Mouse (Mus musculus): ENCODE data around the gene Lancl3. TPM values are rescaled to one million over a fixed set of nuclear protein-coding genes. Genes with fewer than 3 reads are reported as not detected.
"Not testable (repeated sequence)": the region's sequence is repeated elsewhere in the genome, so short reads cannot be mapped to it uniquely, and the experiment has no call there.

Lancl3 gene
- polyA plus RNA-seq, 1 experiment from 2014 or later, result 1.00 TPM

GRCm38 (mm10) chrX:9256766-9257165 is 57.1 kb downstream of the Lancl3 start, which contains the start of gene Gm14862:
Gm14862 (minus strand) TSS chrX:9256899.
- Histone ChIP-seq H3K9ac (replicated peaks; ENCODE audit: low read length) (no peak within 1 kb of the TSS), H3K36me3 (ENCODE audit: insufficient read depth, low read length) (no peaks in the 10 kb centered on the region), H3K9me3 (ENCODE audit: low read length) (no peaks in the 10 kb centered on the region), H3K27me3 (ENCODE audit: insufficient read depth, low read length) (no peaks in the 10 kb centered on the region), H3K4me1 (ENCODE audit: insufficient read depth, low read length) (no peaks in the 10 kb centered on the region), H3K4me3 (ENCODE audit: low read length) (no peak within 1 kb of the TSS), H3K4me2 (replicated peaks; ENCODE audit: low read depth, low read length) (no peak within 1 kb of the TSS), H3K27ac (ENCODE audit: low read length) (no peak within 1 kb of the TSS)
- no peak for ATAC-seq (ENCODE audit: low FRiP score, low TSS enrichment)
- 80% methylated on average over 5 of the region's 5 CpGs for WGBS

DNA sequence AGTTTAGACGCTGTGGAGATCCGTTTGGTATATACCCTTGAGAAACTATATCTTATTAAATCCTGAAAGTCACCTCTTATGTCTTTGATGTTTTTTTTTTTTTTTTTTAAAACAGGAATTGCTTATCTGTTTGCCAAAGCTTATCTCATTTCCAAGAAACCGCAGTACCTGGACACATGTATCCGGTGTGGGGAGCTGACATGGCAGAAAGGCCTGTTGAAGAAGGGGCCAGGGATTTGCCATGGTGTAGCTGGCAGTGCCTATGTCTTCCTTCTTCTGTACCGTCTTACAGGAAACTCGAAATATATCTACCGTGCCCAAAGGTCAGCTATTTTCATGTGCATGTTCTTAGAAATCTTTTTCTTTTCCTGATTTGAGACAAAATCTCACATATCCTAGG is 58.1 kb downstream of the Lancl3 start:
- Histone ChIP-seq H3K9me3 (ENCODE audit: low read length) (no peaks in the 10 kb centered on the region), H3K4me2 (replicated peaks; ENCODE audit: low read depth, low read length) (no peak overlapping the region), H3K9ac (replicated peaks; ENCODE audit: low read length) (no peak overlapping the region), H3K4me3 (ENCODE audit: low read length) (no peak overlapping the region), H3K4me1 (ENCODE audit: insufficient read depth, low read length) (no peaks in the 10 kb centered on the region), H3K27me3 (ENCODE audit: insufficient read depth, low read length) (no peaks in the 10 kb centered on the region), H3K27ac (ENCODE audit: low read length) (no peak overlapping the region), H3K36me3 (ENCODE audit: insufficient read depth, low read length) (no peaks in the 10 kb centered on the region)
- no peak for ATAC-seq (ENCODE audit: low FRiP score, low TSS enrichment)
- 93% methylated on average over 7 of the region's 7 CpGs for WGBS

- Histone ChIP-seq H3K9me3 (ENCODE audit: low read length) (no peaks in the 10 kb centered on the region), H3K4me3 (ENCODE audit: low read length) (no peak overlapping the region), H3K4me2 (replicated peaks; ENCODE audit: low read depth, low read length) (no peak overlapping the region), H3K9ac (replicated peaks; ENCODE audit: low read length) (no peak overlapping the region), H3K27me3 (ENCODE audit: insufficient read depth, low read length) (no peaks in the 10 kb centered on the region), H3K27ac (ENCODE audit: low read length) (no peak overlapping the region), H3K4me1 (ENCODE audit: insufficient read depth, low read length) (no peaks in the 10 kb centered on the region), H3K36me3 (ENCODE audit: insufficient read depth, low read length) (no peaks in the 10 kb centered on the region)
- ATAC-seq (ENCODE audit: low FRiP score, low TSS enrichment), result no peak
- WGBS, result 84% methylated on average over 1 of the region's 1 CpGs
These were observed 59.6 kb downstream of the Lancl3 start for GRCm38 (mm10) chrX:9259267-9259666.

DNA sequence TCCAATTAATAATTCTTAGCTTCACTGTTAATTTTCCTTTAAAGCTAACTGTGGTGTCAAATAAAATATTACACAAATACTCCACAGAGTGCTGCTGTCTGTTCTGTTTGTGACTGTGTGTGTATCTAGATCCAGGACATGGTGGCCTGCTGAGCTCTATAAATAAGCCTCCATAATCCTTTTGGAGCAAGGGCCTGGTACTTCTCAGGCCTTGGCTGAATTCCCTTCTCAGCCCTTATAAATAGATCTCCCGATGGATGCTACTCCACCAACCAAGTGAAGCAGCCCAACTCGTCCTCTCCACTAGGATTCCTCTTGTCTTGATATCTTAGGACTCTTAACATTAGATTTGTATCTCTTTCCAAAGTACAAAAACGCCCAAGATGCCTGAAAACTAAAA is 71.4 kb downstream of the Lancl3 start:
- Histone ChIP-seq H3K4me1 (ENCODE audit: insufficient read depth, low read length) (no peaks in the 10 kb centered on the region), H3K36me3 (ENCODE audit: insufficient read depth, low read length) (no peaks in the 10 kb centered on the region), H3K4me3 (ENCODE audit: low read length) (no peak overlapping the region), H3K9me3 (ENCODE audit: low read length) (no peaks in the 10 kb centered on the region), H3K9ac (replicated peaks; ENCODE audit: low read length) (no peak overlapping the region), H3K27me3 (ENCODE audit: insufficient read depth, low read length) (no peaks in the 10 kb centered on the region), H3K4me2 (replicated peaks; ENCODE audit: low read depth, low read length) (no peak overlapping the region), H3K27ac (ENCODE audit: low read length) (no peak overlapping the region)
- ATAC-seq (ENCODE audit: low FRiP score, low TSS enrichment), result no peak
- WGBS, result 66% methylated on average over 3 of the region's 3 CpGs

GRCm38 (mm10) chrX:9271947-9272459 is 72.3 kb downstream of the Lancl3 start:
- no peak overlapping the region for H3K27ac ChIP-seq (ENCODE audit: low read length)
- peak overlapping the region; percentile 59 for H3K4me3 ChIP-seq (ENCODE audit: low read length)
- peak overlapping the region; percentile 56 for H3K4me2 ChIP-seq (replicated peaks; ENCODE audit: low read depth, low read length)
- no peaks in the 10 kb centered on the region for H3K9me3 ChIP-seq (ENCODE audit: low read length)
- H3K36me3 ChIP-seq (ENCODE audit: insufficient read depth, low read length), result no peaks in the 10 kb centered on the region
- peak; percentile 40; the same call in 1 of the 2 replicates for ATAC-seq (ENCODE audit: low FRiP score, low TSS enrichment)
- no peaks in the 10 kb centered on the region for H3K27me3 ChIP-seq (ENCODE audit: insufficient read depth, low read length)
- H3K4me1 ChIP-seq (ENCODE audit: insufficient read depth, low read length), result no peaks in the 10 kb centered on the region
- 31% methylated on average over 8 of the region's 8 CpGs for WGBS
- peak overlapping the region; percentile 65 for H3K9ac ChIP-seq (replicated peaks; ENCODE audit: low read length)

- no peak within 1 kb of the TSS for H3K27ac ChIP-seq (ENCODE audit: low read length)
- H3K9ac ChIP-seq (replicated peaks; ENCODE audit: low read length), result peak within 1 kb of the TSS; percentile 65
- no peaks in the 10 kb centered on the region for H3K4me1 ChIP-seq (ENCODE audit: insufficient read depth, low read length)
- no peaks in the 10 kb centered on the region for H3K36me3 ChIP-seq (ENCODE audit: insufficient read depth, low read length)
- peak within 1 kb of the TSS; percentile 56 for H3K4me2 ChIP-seq (replicated peaks; ENCODE audit: low read depth, low read length)
- no peaks in the 10 kb centered on the region for H3K27me3 ChIP-seq (ENCODE audit: insufficient read depth, low read length)
- H3K9me3 ChIP-seq (ENCODE audit: low read length), result no peaks in the 10 kb centered on the region
- peak; percentile 92 for ATAC-seq (ENCODE audit: low FRiP score, low TSS enrichment)
- 12% methylated on average over 58 of the region's 94 CpGs for WGBS
- peak within 1 kb of the TSS; percentile 59 for H3K4me3 ChIP-seq (ENCODE audit: low read length)
These were observed 73.0 kb downstream of the Lancl3 start, which contains the start of gene Xk for GRCm38 (mm10) chrX:9272460-9273361. Xk (plus strand) TSS chrX:9272756.

DNA sequence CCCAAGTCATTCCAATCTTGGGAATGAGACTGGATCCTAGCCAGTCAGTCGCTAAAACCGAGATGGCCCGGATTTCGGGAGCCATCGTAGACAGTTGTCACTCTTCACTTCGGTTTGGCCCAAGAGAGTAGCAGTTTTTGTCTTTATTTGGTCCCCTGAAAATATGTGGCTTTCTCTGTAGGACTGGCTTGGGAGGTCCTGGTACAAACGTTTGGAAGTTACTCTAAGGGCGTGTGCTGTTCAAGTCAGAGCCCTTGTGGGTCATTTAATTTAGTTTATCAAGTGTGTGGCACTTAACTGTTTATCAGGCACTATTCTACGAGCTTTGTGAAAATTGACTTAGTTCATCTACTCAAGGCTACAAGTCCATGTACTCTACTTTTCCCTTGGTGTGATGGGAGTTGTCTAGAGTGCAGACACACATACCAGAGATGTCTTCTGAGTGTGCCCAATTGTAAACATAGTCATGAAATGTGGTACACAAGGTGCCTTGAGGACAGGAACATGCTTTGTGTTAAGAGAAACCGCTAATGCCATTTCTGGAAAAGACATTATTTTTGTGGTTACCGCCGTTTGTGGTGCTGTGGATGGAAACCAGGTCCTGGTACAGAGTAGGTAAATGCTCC is 73.8 kb downstream of the Lancl3 start:
- 63% methylated on average over 12 of the region's 12 CpGs for WGBS
- peak overlapping the region; percentile 59 for H3K4me3 ChIP-seq (ENCODE audit: low read length)

DNA sequence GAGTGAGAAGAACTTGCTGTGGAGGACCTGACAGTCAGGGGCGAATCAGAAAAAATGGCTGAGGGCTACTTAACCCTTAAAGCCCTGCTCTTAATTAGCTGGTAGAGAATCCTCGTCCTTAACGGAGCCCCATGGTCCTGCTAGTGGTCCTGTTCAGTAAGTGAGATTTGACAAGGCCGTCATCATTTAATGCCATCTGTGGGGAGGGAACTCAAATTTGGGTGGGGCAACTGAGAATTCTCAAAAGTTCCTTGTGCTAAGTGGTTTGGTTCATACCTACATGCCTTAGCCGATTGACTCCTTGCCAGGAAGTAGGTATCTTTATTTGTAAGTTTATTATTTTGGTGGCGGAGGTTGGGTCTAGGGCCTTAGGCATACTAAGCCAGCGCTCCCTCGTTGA is 74.6 kb downstream of the Lancl3 start:
- WGBS, result 81% methylated on average over 8 of the region's 8 CpGs
- no peaks in the 10 kb centered on the region for H3K9me3 ChIP-seq (ENCODE audit: low read length)
- H3K4me3 ChIP-seq (ENCODE audit: low read length), result no peak overlapping the region
- H3K27ac ChIP-seq (ENCODE audit: low read length), result no peak overlapping the region
- H3K36me3 ChIP-seq (ENCODE audit: insufficient read depth, low read length), result no peaks in the 10 kb centered on the region
- no peak for ATAC-seq (ENCODE audit: low FRiP score, low TSS enrichment)
- no peaks in the 10 kb centered on the region for H3K27me3 ChIP-seq (ENCODE audit: insufficient read depth, low read length)
- H3K4me2 ChIP-seq (replicated peaks; ENCODE audit: low read depth, low read length), result no peak overlapping the region
- no peak overlapping the region for H3K9ac ChIP-seq (replicated peaks; ENCODE audit: low read length)
- no peaks in the 10 kb centered on the region for H3K4me1 ChIP-seq (ENCODE audit: insufficient read depth, low read length)

More for the DNA sequence above, 73.8 kb downstream of the Lancl3 start:
- no peaks in the 10 kb centered on the region for H3K4me1 ChIP-seq (ENCODE audit: insufficient read depth, low read length)
- H3K27me3 ChIP-seq (ENCODE audit: insufficient read depth, low read length), result no peaks in the 10 kb centered on the region
- no peaks in the 10 kb centered on the region for H3K9me3 ChIP-seq (ENCODE audit: low read length)
- no peak overlapping the region for H3K27ac ChIP-seq (ENCODE audit: low read length)
- H3K9ac ChIP-seq (replicated peaks; ENCODE audit: low read length), result no peak overlapping the region; the same call in 1 of the 2 replicates
- no peaks in the 10 kb centered on the region for H3K36me3 ChIP-seq (ENCODE audit: insufficient read depth, low read length)
- peak overlapping the region; percentile 56 for H3K4me2 ChIP-seq (replicated peaks; ENCODE audit: low read depth, low read length)
- no peak for ATAC-seq (ENCODE audit: low FRiP score, low TSS enrichment)

DNA sequence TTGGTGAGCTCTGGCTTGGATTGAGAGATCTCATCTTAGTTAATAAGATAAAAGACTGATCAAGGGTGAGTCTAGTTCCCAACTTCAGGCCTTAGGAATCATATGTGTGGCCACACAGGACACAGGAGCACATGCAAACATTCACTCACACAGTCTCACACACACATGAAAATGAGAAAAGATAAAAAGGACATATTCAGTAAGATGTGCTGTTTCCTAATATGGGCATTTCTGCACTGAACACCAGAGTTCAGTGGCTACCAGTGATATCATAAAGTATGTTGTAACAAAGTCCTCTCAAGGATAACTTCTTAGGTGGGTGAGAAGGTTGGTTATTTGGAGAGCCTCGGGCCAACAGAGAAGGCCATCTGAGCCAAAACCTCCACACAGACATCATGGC is 83.8 kb downstream of the Lancl3 start, which contains the start of gene H2al1m:
Gene H2al1m (plus strand): TSS at position 301 of the 400 bp plus-strand sequence.
- H3K27me3 ChIP-seq (ENCODE audit: insufficient read depth, low read length); H3K9ac ChIP-seq (replicated peaks; ENCODE audit: low read length); ATAC-seq (ENCODE audit: low FRiP score, low TSS enrichment); H3K4me1 ChIP-seq (ENCODE audit: insufficient read depth, low read length); H3K27ac ChIP-seq (ENCODE audit: low read length); H3K36me3 ChIP-seq (ENCODE audit: insufficient read depth, low read length); H3K9me3 ChIP-seq (ENCODE audit: low read length); H3K4me3 ChIP-seq (ENCODE audit: low read length); H3K4me2 ChIP-seq (replicated peaks; ENCODE audit: low read depth, low read length): not testable (repeated sequence)
- no CpG with 5 or more reads among the region's 1 CpGs for WGBS

Measured in kidney, embryonic 16.5 days (tissue).